Mouse (Mus musculus) forebrain, embryonic 16.5 days (tissue): Measurements from ENCODE around the gene Nyx. TPM values are rescaled to one million over a fixed set of nuclear protein-coding genes. Genes with fewer than 3 reads are reported as not detected.

Experiments used
- ATAC-seq: fragments of 200-750 bp; cut with Nextera tagmentation; 2 replicates; pipeline ENCODE4 v1.8.0; 2017; ENCODE audit warnings: mild to moderate bottlenecking, moderate library complexity
- H3K27ac ChIP-seq: fragments of 300-500 bp; sonication (generic); 2 replicates; pipeline ENCODE4 v1.5.1; 2014; ENCODE audit warnings: low read length, control low read depth
- H3K27me3 ChIP-seq: fragments of 300-500 bp; sonication (generic); replicated peaks from 2 replicates; pipeline ENCODE4 v1.6.1; 2014; ENCODE audit warnings: low read length; ENCODE audit not compliant: control insufficient read depth, insufficient read depth
- H3K36me3 ChIP-seq: fragments of 300-500 bp; sonication (generic); 2 replicates; pipeline ENCODE4 v1.6.1; 2014; ENCODE audit not compliant: control insufficient read depth, insufficient read depth
- H3K4me1 ChIP-seq: fragments of 300-500 bp; sonication (generic); replicated peaks from 2 replicates; pipeline ENCODE4 v1.6.1; 2014; ENCODE audit warnings: low read length; ENCODE audit not compliant: control insufficient read depth, insufficient read depth
- H3K4me2 ChIP-seq: fragments of 300-500 bp; sonication (generic); 2 replicates; pipeline ENCODE4 v1.6.1; 2014; ENCODE audit warnings: mild to moderate bottlenecking, low read length, control low read depth
- H3K4me3 ChIP-seq: fragments of 300-500 bp; sonication (generic); replicated peaks from 2 replicates; pipeline ENCODE4 v1.5.1; 2014; ENCODE audit warnings: mild to moderate bottlenecking, low read length, control low read depth
- H3K9ac ChIP-seq: fragments of 300-500 bp; sonication (generic); replicated peaks from 2 replicates; pipeline ENCODE4 v1.6.1; 2014; ENCODE audit warnings: low read depth, low read length, control low read depth
- H3K9me3 ChIP-seq: fragments of 300-500 bp; sonication (generic); 2 replicates; pipeline ENCODE4 v1.6.1; 2016; ENCODE audit warnings: low read length; ENCODE audit not compliant: control insufficient read depth
- WGBS: fragments of 180-500 bp; shearing (Covaris S2); extraction: QIAGEN DNeasy Blood & Tissue Kit; methylation state at CpG from one replicate; pipeline ENCODE4 v1.1.7; 2014; 5-methylcytosine and 5-hydroxymethylcytosine counted together
- polyA plus RNA-seq: library from polyadenylated mRNA; unstranded; fragments of >200 nt; fragmentation: Nextera tagmentation; extraction: Ambion mirVana; gene quantifications from 2 replicates; pipeline ENCODE4 v1.2.1, GENCODE M21; 2015

Nyx gene
- polyA plus RNA-seq, 1 experiment from 2014 or later, result 0.15 TPM

GRCm38 (mm10) chrX:13506376-13506775 lies 40.5 kb downstream of the Nyx start:
- H3K4me3 ChIP-seq, result no peak overlapping the region
- 56% methylated on average over 2 of the region's 2 CpGs for WGBS

GRCm38 (mm10) chrX:13513127-13513526 lies 47.2 kb downstream of the Nyx start:
- WGBS, result 66% methylated on average over 2 of the region's 2 CpGs
- Histone ChIP-seq H3K4me1 (no peaks in the 10 kb centered on the region), H3K27ac (no peak overlapping the region), H3K9me3 (no peaks in the 10 kb centered on the region), H3K4me3 (no peak overlapping the region), H3K36me3 (no peaks in the 10 kb centered on the region), H3K9ac (no peak overlapping the region), H3K27me3 (no peaks in the 10 kb centered on the region), H3K4me2 (no peak overlapping the region)
- ATAC-seq, result no peak

More at GRCm38 (mm10) chrX:13506376-13506775, 40.5 kb downstream of the Nyx start:
- Histone ChIP-seq H3K4me2 (no peak overlapping the region), H3K36me3 (no peaks in the 10 kb centered on the region), H3K4me1 (0 out of 2 replicates have a peak, but pooled peaks cover 4% of the 10 kb centered on the region), H3K9me3 (no peaks in the 10 kb centered on the region), H3K27ac (no peak overlapping the region), H3K9ac (no peak overlapping the region), H3K27me3 (no peaks in the 10 kb centered on the region)
- ATAC-seq, result no peak

GRCm38 (mm10) chrX:13513864-13514263 lies 48.0 kb downstream of the Nyx start:
- Histone ChIP-seq H3K9me3 (no peaks in the 10 kb centered on the region), H3K27me3 (no peaks in the 10 kb centered on the region), H3K27ac (no peak overlapping the region), H3K4me2 (no peak overlapping the region), H3K4me3 (no peak overlapping the region), H3K9ac (no peak overlapping the region), H3K4me1 (no peaks in the 10 kb centered on the region), H3K36me3 (no peaks in the 10 kb centered on the region)
- ATAC-seq, result no peak
- 80% methylated on average over 5 of the region's 5 CpGs for WGBS

- H3K27ac ChIP-seq, result no peak overlapping the region
- no peaks in the 10 kb centered on the region for H3K9me3 ChIP-seq
- H3K4me3 ChIP-seq, result no peak overlapping the region
- no peak for ATAC-seq
- H3K4me1 ChIP-seq, result no peaks in the 10 kb centered on the region
- H3K4me2 ChIP-seq, result no peak overlapping the region
- no peaks in the 10 kb centered on the region for H3K36me3 ChIP-seq
- no peak overlapping the region for H3K9ac ChIP-seq
- no peaks in the 10 kb centered on the region for H3K27me3 ChIP-seq
- 90% methylated on average over 6 of the region's 6 CpGs for WGBS
These were observed 50.5 kb downstream of the Nyx start for GRCm38 (mm10) chrX:13516451-13516850.

GRCm38 (mm10) chrX:13518019-13518418 lies 52.1 kb downstream of the Nyx start:
- WGBS, result 79% methylated on average over 10 of the region's 10 CpGs
- Histone ChIP-seq H3K9ac (no peak overlapping the region), H3K9me3 (no peaks in the 10 kb centered on the region), H3K4me2 (no peak overlapping the region), H3K36me3 (no peaks in the 10 kb centered on the region), H3K27me3 (no peaks in the 10 kb centered on the region), H3K27ac (no peak overlapping the region), H3K4me1 (no peaks in the 10 kb centered on the region), H3K4me3 (no peak overlapping the region)
- no peak for ATAC-seq

GRCm38 (mm10) chrX:13518781-13519407 lies 53.0 kb downstream of the Nyx start:
- H3K36me3 ChIP-seq, result no peaks in the 10 kb centered on the region
- WGBS, result 66% methylated on average over 4 of the region's 4 CpGs
- H3K27ac ChIP-seq, result no peak overlapping the region
- H3K4me3 ChIP-seq, result no peak overlapping the region
- no peak overlapping the region for H3K9ac ChIP-seq
- no peak for ATAC-seq
- no peak overlapping the region for H3K4me2 ChIP-seq
- no peaks in the 10 kb centered on the region for H3K9me3 ChIP-seq
- no peaks in the 10 kb centered on the region for H3K27me3 ChIP-seq
- no peaks in the 10 kb centered on the region for H3K4me1 ChIP-seq

GRCm38 (mm10) chrX:13519408-13519783 lies 53.5 kb downstream of the Nyx start:
- no peaks in the 10 kb centered on the region for H3K27me3 ChIP-seq
- H3K4me1 ChIP-seq, result no peaks in the 10 kb centered on the region
- H3K4me2 ChIP-seq, result no peak overlapping the region
- 79% methylated on average over 5 of the region's 5 CpGs for WGBS
- H3K9me3 ChIP-seq, result no peaks in the 10 kb centered on the region
- no peak overlapping the region for H3K9ac ChIP-seq
- no peak overlapping the region for H3K27ac ChIP-seq
- H3K36me3 ChIP-seq, result no peaks in the 10 kb centered on the region
- no peak for ATAC-seq
- H3K4me3 ChIP-seq, result no peak overlapping the region

GRCm38 (mm10) chrX:13520566-13520965 lies 54.7 kb downstream of the Nyx start:
- H3K27ac ChIP-seq, result no peak overlapping the region
- no peaks in the 10 kb centered on the region for H3K9me3 ChIP-seq
- no peak overlapping the region for H3K9ac ChIP-seq
- ATAC-seq, result no peak
- 91% methylated on average over 4 of the region's 4 CpGs for WGBS
- H3K4me3 ChIP-seq, result no peak overlapping the region
- H3K4me2 ChIP-seq, result no peak overlapping the region
- H3K27me3 ChIP-seq, result no peaks in the 10 kb centered on the region
- H3K4me1 ChIP-seq, result no peaks in the 10 kb centered on the region
- H3K36me3 ChIP-seq, result no peaks in the 10 kb centered on the region

- WGBS, result 84% methylated on average over 8 of the region's 8 CpGs
- H3K9ac ChIP-seq, result no peak overlapping the region
- no peak for ATAC-seq
- H3K9me3 ChIP-seq, result no peaks in the 10 kb centered on the region
- no peak overlapping the region for H3K27ac ChIP-seq
- no peak overlapping the region for H3K4me2 ChIP-seq
- H3K4me1 ChIP-seq, result no peaks in the 10 kb centered on the region
- H3K36me3 ChIP-seq, result no peaks in the 10 kb centered on the region
- no peak overlapping the region for H3K4me3 ChIP-seq
- no peaks in the 10 kb centered on the region for H3K27me3 ChIP-seq
These were observed 55.4 kb downstream of the Nyx start for GRCm38 (mm10) chrX:13521288-13521687.
